Mouse (Mus musculus) left cerebral cortex, adult 18-20 months (tissue): ENCODE results near the gene Ndufs7. TPM values are rescaled to one million over a fixed set of nuclear protein-coding genes. Genes with fewer than 3 reads are reported as not detected.

ENCODE experiments used
- DNase-seq, 2 experiments: peaks; one replicate each; pipeline ENCODE4 v3.0.0; 2021 to 2022; ENCODE audit warnings: low spot score in 2 of 2, mixed read lengths in 1 of 2
- total RNA-seq, 2 experiments: library from RNA; stranded (reverse); gene quantifications; 2 replicates each; pipeline ENCODE4 v1.2.3; 2021

The Ndufs7 gene
- total RNA-seq, 2 experiments from 2014 or later = 219 to 232 TPM

DNA sequence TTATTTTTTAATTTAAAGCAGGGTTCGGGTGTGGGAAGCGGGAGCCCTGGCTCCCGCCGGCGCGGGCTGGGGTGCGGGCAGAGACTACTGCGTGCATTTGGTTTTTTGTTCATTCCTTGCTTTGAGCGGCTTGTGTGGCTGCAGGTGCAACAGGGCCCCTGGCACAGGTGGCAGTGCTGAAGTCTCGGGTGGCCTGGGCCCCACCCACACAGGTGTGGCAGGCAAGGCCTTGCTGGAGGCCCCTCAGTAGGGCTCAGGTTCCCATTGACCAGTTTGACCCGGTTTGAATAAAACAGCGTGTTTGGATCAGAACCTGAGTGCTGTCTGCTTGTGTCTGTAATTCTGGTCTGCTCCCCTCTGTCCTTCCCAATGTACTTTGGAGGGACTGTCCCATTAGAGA lies 39.2 kb downstream of the Ndufs7 start:
- DNase-seq = no peak

DNA sequence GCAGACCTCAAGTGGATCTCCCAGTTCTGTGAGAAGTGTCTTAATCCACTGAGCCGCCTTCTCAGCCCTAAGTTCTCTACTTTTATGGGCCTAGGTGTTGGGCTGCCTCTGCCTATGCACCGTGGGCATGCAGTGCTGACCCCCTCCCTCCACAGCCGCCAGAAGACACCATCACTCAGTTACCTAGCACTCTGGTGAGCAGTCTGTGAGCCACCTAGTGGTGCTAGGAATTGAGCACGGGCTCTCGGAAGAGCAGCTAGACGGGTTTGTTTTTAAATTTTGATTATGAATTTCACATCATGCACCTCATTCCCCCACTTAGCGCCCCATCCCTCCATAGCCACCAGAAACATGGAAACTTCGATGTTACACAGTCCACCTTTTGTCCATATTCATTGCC lies 39.7 kb downstream of the Ndufs7 start:
- DNase-seq = no peak

DNA sequence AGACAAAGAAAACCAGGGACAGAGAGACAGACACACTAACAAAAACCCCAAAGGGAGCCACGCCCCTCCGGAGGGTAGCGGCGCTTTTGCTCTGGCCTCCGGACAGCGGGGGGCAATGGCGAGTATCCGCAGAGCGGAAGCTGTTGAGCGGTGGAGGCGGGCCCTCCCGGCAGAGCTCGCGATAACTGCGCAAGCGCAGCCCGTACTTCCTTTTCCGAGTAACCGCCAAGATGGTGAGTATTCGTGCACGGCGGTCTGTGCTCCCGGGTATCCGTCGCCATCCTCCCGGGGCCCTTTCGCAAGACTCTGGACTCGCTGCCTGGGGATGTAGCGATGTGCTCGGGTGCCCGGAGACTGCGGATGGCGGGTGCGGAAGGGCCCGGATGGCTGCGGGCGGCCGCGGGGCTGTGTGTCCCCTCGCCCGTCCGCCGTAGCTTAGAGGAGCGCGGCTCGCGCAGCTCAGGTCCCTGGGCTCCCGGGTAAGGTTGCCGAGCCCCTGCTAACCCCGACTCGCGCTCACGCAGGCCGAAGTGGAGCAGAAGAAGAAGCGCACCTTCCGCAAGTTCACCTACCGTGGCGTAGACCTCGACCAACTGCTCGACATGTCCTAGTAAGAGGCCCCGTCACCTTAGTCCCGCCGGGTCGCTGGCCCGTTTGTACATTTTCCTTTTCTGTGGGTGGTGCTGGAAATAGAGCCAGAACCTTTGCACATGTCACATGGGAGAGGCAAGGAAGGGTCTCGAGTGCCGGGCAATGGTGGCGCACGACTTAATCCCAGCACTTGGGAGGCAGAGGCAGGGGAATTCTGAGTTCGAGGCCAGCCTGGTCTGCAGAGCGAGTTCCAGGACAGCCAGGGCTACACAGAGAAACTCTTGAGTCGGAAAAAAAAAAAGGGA lies 43.6 kb downstream of the Ndufs7 start, which contains the start of gene Rps15:
Gene Rps15 (plus strand): TSS at position 203 of the 896 bp plus-strand sequence.
- peak; percentile 91 to 92 for DNase-seq

DNA sequence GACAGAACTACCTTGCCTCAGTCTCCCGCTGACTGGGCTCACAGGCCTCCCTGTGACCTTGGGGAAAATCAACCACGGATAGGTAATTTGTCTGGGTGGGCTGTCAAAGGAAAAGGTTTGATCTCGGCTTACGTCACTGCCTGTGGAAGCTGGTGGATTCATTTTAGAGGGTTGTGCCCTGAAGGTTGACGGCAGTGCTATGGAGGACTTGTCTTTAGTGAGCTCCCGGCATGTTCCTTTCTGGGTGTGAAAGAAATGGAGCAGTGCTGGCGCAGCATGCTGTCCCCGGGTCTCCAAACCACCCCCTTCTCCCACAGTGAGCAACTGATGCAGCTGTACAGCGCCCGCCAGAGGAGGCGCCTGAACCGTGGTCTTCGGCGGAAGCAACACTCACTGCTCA lies 44.4 kb downstream of the Ndufs7 start:
- no peak for DNase-seq

DNA sequence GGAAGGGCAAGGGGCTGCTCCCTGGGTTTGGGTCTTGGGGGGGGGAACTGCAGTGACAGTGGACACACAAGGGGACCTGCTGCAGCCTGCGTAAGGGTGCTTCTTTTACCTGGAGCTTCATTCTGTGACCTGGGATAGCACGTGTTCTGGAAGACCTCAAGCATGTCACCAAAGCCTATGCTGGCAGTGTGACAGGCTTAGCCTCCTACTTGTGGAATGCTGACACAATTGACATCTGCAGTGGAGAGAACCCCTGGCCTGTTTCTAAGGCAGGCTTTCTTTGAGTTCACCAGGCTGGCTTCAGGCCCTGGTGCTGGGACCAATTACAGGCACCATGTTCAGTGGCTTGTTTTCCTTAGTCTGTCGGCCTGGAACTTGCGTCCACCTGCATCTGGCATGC lies 45.4 kb downstream of the Ndufs7 start:
- DNase-seq = no peak

DNA sequence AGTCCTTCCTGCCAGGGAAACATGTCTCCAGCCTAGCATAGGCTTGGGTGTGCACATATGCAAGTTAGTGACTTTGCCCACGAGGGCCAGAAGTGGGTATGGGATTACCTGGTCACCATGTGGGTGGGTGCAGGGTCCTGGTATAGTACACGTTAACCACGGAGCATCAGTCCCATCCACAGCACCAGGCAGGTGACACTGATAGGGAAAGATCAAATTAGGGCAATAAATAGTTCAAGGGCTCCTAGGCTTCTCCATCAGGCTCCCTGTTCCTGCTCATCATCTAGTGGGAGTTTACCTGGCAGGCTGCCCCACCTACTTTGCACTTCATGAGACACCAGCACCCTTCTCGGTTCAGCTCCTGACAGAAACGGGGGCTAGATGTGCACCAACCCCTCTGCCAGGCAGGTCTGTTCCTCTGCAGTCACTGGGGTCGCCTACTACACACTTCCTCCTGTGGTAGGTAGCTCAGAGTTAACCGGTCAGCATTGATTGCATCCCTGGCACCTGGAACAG lies 45.9 kb downstream of the Ndufs7 start:
- DNase-seq = no peak

DNA sequence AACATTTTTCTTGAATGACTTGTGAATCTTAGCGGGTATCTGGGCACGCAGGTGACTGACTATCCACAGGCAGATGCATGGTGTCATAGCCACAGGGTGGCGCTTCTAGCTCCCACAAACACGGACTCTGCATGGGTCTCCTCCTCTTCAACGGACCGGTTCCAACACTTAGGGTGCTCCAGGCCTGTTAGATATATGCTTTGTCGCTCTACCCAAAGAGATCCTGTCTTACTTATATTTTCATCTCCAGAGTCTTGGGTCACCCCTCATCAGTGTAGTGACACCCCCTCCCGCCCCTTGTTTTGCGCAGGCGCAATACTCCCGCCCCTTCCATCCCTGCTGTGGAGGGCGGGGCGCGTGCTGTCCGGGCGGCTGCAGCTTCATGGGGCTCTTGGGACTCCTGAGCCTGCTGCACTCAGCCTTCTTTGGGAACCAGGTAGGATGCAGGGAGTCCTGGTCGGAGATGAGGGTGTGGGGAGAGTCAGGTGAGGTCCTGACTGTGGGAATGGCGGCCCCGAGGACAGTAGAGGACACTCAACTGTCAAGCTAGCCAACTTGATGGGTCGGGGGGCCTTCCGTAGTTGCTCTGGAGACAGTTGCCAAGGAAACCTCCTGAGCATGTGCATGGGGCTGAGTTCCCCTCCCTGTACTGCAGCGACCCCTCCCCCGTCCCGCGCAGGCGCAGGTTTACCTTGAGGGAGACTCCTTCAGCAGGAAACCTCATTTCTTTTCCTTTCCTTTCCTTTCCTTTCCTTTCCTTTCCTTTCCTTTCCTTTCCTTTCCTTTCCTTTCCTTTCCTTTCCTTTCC lies 46.9 kb downstream of the Ndufs7 start, which contains the start of gene Apc2:
Gene Apc2 (plus strand): TSS at position 360 of the 808 bp plus-strand sequence.
- peak; percentile 70 to 81 for DNase-seq

DNA sequence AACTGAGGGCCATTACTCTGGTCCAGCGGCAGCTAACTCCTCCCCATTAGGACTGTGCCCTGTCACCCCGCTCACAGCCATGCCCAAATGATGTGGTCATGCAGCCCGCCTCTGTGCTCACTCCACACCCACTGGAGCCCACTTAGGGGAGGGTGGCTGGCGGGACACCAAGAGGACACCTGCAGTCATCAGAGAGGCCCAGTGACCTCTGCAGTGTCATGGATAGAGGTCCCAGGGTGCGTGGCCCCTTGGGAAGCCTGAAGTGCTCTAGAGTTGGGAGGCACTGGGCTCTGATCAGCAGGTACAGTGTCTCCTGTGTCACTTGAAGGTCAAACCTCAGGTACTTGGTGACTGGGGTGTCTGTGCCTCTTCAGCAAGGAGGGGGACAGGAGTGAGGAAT lies 47.9 kb downstream of the Ndufs7 start:
- no peak for DNase-seq

DNA sequence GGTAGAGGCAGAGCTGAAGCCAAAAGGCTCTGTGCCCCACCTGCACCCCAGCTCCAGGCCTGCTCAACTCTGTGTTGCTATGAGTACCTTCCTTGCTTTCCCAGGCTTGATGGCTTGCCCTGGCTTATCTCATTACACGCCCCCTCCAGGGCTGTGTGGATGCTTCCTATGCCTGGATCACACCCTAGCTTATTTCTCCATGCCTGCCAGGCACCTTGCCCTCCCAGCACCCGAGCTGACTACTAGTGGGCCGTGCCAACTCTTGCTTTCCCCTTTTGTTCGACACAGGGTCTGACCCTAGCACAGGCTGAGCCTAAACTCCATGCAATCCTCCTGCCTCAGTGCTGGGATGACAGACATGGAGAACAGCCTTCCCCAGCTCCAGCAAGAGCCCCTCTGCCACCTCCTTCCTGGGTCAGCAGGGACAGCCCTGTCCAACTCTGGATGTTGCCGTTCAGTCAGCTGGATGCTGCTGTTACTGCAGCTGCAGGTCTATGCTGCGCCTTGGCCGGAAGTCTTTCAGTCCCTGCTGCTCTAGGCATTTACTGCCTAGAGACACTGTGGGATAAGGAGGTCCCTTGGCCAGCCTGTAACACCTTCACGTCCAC lies 48.7 kb downstream of the Ndufs7 start:
- DNase-seq = no peak

DNA sequence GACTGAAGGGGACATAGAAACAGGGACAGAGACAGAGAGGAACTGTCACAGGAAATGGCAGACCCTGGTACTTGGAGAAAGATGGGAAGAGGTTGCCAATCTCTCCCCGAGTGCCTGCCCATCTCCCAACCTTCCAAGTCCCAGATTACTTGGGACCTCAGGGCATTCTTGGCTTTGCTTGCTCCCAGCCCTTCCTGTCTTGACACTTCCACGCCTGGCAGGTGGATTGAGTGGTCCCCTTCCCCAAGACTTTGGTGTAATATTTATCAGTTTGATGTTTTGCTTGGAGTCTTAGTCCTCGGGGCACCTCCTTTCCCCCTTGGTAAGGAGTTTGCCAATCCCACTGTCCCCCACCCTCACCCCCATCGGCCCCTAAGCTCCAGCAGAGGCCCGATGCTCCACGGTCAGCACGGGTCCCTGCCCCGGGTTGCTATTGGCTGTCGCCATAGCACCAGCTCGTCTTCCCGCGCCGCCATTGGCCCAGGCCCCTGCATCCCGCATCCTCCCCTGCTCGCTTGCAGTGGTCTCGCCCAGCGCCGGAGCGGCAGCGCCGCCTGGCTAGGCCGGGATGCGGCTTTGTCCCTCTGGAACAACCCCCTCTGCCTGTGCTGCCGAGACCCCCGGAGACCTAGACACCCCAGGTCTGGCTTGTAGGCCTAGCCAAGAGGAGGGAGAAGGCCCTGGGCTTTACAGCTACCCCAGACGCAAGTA lies 49.8 kb downstream of the Ndufs7 start:
- DNase-seq = peak; percentile 92 to 93

DNA sequence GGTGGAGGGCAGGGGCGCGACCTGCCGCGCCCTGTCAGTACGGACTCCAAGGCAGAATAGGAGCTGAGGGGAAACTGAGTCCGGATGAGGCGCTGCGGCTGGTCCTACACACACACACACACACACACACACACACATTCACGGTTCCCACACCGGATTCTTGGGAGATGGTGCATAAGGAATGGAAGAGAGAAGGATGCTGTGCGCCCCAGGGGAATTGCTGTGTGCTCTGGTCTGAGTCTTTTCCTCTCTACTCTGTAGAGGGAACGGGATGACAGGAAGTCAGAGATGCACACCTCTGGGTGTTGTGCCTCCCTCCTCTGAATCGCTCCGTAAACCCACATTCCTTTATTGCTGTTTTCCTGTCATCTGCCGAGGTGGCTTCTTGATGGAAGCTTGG lies 50.4 kb downstream of the Ndufs7 start:
- DNase-seq = no peak

DNA sequence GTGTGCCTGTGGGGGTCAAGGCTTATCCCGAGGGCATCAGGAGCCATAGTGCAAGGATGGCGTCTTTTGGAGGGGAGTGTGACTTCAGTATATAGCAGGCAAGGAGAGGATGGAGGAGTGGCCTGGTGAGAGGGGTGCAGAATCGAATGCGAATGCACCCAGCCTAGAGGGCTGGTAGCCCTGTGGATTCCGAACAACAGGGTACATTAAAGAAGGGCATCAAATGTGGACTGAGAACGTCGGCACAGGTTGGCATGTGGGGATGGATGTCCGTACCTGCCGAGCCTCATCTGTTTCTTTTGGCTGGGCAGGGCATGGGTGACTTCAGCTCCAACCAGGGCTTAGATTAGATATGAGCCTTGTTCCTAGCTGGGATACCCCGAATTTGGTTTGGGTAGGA lies 50.9 kb downstream of the Ndufs7 start:
- DNase-seq = no peak

DNA sequence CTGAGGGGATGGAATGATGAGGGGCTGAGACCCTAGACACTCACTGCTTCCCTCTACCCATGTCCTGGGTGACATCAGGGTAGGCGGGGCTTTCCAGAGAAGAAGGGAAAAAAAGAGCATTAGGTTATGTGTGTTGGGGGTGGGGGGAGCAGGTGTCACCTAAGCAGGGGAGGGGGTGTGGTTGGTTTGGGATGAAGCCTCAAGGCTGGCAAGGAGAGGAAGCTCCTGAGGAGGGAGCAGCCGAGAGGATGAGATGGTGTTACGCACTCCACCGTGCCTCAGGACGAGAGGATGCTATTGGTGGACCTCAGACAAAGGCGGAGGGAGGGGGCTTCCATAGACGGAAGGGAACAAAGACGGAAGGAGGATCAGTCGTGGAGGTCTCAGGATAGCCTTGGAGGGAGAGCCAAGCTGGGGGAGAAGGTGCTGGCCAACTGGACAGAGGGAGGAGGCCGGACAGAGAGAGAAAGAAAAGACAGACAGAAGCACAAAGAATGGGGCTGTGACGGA lies 51.8 kb downstream of the Ndufs7 start:
- DNase-seq = no peak

DNA sequence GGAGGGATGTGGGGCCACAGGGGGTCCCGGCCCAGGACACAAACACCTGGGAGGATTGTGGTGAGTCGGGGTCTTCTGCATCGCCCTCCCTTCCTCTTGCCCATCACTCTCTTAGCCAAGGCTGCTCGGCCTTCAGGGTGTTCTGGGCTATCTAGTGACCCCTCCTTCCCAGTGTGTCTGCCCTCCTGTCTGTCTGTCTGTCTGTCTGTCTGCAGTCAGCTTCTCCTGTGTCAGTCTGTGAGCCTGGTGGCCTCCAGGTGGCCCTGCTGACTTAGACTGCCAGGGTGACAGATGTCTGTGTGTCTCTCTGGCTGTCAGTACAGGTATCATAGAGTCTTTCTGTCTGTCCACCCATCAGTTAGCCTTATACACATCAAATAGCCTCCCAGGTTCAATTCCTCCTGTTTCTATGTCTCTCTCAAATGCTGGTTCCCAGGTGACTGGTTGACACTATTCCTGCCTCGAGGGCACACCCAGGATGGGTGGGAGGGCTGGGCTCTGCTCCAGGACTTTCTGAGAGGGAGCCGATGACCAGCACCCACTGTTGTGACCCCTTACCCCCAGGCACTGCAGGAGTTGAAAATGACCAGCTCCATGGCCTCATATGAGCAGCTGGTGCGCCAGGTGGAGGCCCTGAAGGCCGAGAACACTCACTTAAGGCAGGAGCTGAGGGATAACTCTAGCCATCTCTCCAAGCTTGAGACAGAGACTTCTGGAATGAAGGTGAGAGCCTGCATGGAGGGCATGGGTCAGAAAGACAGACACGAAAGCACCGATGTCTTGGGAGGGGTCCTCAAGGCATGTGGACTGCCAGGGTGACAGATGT lies 52.5 kb downstream of the Ndufs7 start:
- DNase-seq = no peak

DNA sequence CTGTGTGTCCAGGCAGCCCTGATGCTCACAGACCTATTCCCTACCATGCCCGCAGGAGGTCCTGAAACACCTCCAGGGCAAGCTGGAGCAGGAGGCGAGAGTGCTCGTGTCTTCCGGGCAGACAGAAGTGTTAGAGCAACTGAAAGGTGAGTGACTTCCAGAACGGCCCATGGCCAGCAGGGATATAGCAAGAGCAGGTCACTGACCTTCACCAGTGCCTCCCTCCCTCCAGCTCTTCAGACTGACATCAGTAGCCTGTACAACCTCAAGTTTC lies 53.1 kb downstream of the Ndufs7 start:
- DNase-seq = no peak

DNA sequence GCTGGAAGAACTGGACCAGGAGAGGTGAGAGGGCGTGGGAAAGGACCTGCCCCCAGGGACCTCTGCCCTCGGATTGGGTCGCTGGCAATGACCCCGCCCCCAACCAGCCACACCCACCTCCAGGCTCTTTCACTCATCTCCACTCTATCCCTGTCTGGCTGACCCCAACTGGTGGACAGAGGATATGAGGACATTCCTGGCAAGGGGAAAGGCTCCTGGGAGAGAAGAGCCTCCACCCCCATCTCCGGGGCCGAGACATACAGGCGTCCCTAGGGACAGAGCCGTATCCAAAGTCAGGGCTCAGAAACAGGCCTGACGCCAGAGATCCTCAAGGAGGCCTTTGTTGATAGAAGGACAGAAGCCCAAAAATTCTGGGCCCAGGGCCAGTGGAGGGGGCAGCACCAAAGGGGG lies 53.6 kb downstream of the Ndufs7 start:
- DNase-seq = no peak

DNA sequence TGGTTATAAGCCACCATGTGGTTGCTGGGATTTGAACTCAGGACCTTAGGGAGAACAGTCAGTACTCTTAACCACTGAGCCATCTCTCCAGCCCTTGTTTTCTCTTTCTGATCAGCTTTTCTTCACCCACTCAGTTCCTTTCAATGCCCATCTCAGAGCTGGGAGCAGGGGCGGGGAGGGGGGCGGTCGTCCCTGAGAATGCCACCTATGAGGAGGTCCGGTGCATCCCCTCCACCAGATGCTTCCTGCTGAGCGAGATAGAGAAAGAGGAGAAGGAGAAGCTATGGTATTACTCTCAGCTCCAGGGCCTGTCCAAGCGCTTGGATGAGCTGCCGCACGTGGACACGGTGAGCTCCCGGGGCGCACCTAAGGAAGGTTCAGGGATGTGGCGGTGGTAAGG lies 55.5 kb downstream of the Ndufs7 start:
- no peak for DNase-seq

DNA sequence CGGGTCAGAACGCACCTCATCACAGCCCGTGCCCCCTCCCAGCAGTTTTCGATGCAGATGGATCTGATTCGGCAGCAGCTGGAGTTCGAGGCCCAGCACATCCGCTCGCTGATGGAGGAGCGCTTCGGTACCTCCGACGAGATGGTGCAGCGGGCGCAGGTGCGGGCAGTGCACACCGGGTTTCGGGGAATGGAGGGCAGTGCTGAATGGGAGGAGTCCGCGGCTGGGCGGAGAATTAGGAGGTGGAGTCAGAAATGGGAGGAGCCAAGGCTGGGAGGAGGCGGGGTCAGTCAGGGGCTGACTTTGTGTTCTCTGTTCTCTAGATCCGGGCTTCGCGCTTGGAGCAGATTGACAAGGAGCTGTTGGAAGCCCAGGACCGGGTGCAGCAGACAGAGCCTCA lies 55.9 kb downstream of the Ndufs7 start:
- no peak for DNase-seq
